Mouse (Mus musculus): ENCODE measurements around the gene Klhdc10. TPM values are rescaled to one million over a fixed set of nuclear protein-coding genes. Genes with fewer than 3 reads are reported as not detected.

Gene Klhdc10
- total RNA-seq (2023): 21.2 and 28.0 TPM in 2 replicates

DNA sequence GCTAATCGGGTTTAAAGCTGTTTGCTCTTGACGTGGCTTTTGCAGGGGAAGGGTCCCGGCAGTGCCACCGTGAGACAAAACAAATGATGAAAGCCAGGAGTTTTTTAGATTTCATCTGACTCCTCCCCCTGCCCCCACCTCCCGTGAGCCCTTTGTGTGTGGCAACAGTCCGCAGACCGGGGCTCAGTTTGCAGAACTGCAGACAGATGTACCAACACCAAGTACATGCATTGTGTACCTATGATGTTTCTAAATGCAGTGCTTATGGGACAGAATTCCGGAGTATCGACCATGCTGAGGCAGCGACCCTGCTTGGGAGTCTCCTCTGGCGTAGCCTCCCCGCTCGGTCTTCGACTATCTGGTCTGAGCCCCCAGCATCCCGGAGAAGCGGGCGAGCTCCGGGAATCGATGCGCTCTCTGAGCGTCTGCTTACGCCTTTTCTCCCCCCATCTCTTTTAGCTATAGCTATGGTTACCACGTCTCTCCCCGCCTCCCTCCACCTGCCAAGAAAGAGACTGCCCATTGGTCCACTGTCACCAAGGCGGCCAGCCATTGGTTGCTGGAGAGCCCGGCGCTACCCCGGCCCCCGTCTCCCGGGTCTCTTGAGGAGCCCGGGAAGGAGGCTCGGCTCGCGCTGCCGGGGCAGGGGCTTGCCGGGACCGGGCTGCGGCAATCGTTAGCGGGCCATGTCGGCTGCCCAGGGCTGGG, at the start of gene Klhdc10:
TSS of gene Klhdc10 (plus strand) at position 561 of the 708 bp plus-strand sequence.

DNA sequence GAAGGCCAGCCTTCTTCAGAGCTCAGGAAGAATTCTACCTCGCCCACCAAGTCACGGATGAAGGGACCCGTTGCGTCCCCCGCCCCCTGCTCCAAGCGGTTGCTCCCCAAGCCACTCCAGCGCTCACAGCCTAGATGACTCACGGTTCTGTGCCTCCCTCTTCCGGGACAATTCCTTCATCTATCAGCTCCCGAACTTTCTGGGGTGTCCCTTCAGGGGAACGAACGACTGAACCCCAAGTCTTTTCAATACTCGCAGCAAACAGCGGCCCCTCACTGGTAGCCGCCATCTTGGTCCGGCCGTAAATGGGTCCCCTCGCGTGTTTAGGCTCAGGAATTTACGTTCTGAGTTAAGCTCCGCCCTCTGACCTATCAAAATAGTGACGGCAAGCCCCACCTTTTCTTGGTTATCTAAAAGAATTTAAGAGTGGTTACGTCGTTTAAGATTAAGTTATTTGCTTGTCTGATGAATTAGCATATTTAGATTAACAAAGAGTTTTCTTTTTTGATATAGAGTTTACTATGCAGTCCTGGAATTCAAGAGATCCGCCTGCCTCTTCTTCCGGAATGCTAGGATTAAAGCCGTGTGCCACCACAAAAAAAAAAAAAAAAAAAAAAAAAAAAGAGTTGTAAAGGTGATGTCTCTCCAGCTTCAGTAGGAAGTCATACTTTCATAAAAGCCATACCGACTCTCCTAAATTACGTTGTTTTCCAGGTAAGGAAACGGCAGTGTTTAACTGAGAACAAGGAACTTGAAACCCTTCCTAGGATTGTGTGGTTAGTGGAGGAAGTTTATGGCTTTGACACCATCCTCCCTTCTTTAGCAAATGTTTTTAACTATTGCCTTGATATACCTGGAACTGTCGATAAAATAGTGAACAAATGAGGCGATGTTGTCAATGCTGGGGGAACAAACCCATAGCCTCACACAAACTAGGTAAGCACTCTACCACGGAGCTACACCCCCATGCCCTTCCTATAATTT, 10.7 kb upstream of the Klhdc10 start, which contains the start of gene Zc3hc1:
TSS of gene Zc3hc1 (minus strand) at position 315 of the 984 bp plus-strand sequence.

Other genes with a start within 250 kb of the Klhdc10 start
- 62.7 and 91.6 TPM in 2 replicates for gene Ube2h, start 97.3 kb upstream of the Klhdc10 start, total RNA-seq (2023)
- 21.8 and 35.0 TPM in 2 replicates for gene Zc3hc1, start 10.8 kb upstream of the Klhdc10 start, total RNA-seq (2023)
- 13.5 and 15.8 TPM in 2 replicates for gene Tmem209, start 107.9 kb downstream of the Klhdc10 start, total RNA-seq (2023)
- gene Ssmem1, start 108.0 kb downstream of the Klhdc10 start, total RNA-seq (2023): 0.82 and 2.6 TPM in 2 replicates
- gene Cpa2, start 139.7 kb downstream of the Klhdc10 start, total RNA-seq (2023): not detected in 2 replicates
- not detected in 2 replicates for gene Cpa4, start 166.5 kb downstream of the Klhdc10 start, total RNA-seq (2023)
- not detected in 2 replicates for gene Cpa5, start 209.1 kb downstream of the Klhdc10 start, total RNA-seq (2023)
- not detected in 2 replicates for gene Cpa1, start 237.3 kb downstream of the Klhdc10 start, total RNA-seq (2023)

All from neutrophil, adult 65 days (primary cell).